Mouse (Mus musculus): ENCODE results near the gene Ak2. TPM values are rescaled to one million over a fixed set of nuclear protein-coding genes. Genes with fewer than 3 reads are reported as not detected.

The Ak2 gene
- polyA plus RNA-seq, 1 experiment = 8.1 TPM

GRCm38 (mm10) chr4:128958156-128958555, 33.6 kb upstream of the Ak2 start:
- Histone ChIP-seq H3K36me3 (ENCODE audit: control insufficient read depth) (no peaks in the 10 kb centered on the region), H3K4me1 (ENCODE audit: control insufficient read depth) (peaks cover 12% of the 10 kb centered on the region), H3K27me3 (ENCODE audit: control insufficient read depth) (peaks cover 57% of the 10 kb centered on the region), H3K4me3 (replicated peaks) (no peak overlapping the region), H3K9me3 (ENCODE audit: control insufficient read depth, low read length) (peaks cover 5% of the 10 kb centered on the region; the same call in 1 of the 2 replicates)
- TF ChIP-seq GATA1 (IDR thresholded peaks at IDR 0.05; ENCODE audit: low read length) = no peak
- TF ChIP-seq TAL1 (IDR thresholded peaks at IDR 0.05; ENCODE audit: low read length) = no peak

GRCm38 (mm10) chr4:128958849-128959248, 32.9 kb upstream of the Ak2 start:
- no peak overlapping the region for H3K4me3 ChIP-seq (replicated peaks)
- no peaks in the 10 kb centered on the region for H3K36me3 ChIP-seq (ENCODE audit: control insufficient read depth)
- H3K27me3 ChIP-seq (ENCODE audit: control insufficient read depth) = peaks cover 61% of the 10 kb centered on the region
- peaks cover 12% of the 10 kb centered on the region for H3K4me1 ChIP-seq (ENCODE audit: control insufficient read depth)
- H3K9me3 ChIP-seq (ENCODE audit: control insufficient read depth, low read length) = peaks cover 5% of the 10 kb centered on the region; the same call in 1 of the 2 replicates
- TF ChIP-seq GATA1 (IDR thresholded peaks at IDR 0.05; ENCODE audit: low read length) (no peak), TAL1 (IDR thresholded peaks at IDR 0.05; ENCODE audit: low read length) (no peak)

GRCm38 (mm10) chr4:128959676-128960075, 32.1 kb upstream of the Ak2 start:
- TF ChIP-seq TAL1 (IDR thresholded peaks at IDR 0.05; ENCODE audit: low read length) (no peak), GATA1 (IDR thresholded peaks at IDR 0.05; ENCODE audit: low read length) (no peak)
- H3K9me3 ChIP-seq (ENCODE audit: control insufficient read depth, low read length) = peaks cover 5% of the 10 kb centered on the region; the same call in 1 of the 2 replicates
- H3K4me1 ChIP-seq (ENCODE audit: control insufficient read depth) = peaks cover 12% of the 10 kb centered on the region
- H3K4me3 ChIP-seq (replicated peaks) = no peak overlapping the region
- H3K27me3 ChIP-seq (ENCODE audit: control insufficient read depth) = peaks cover 69% of the 10 kb centered on the region
- no peaks in the 10 kb centered on the region for H3K36me3 ChIP-seq (ENCODE audit: control insufficient read depth)

- Histone ChIP-seq H3K27me3 (ENCODE audit: control insufficient read depth) (peaks cover 74% of the 10 kb centered on the region), H3K4me3 (replicated peaks) (peak overlapping the region; percentile 52), H3K36me3 (ENCODE audit: control insufficient read depth) (no peaks in the 10 kb centered on the region), H3K4me1 (ENCODE audit: control insufficient read depth) (peaks cover 12% of the 10 kb centered on the region), H3K9me3 (ENCODE audit: control insufficient read depth, low read length) (peaks cover 5% of the 10 kb centered on the region; the same call in 1 of the 2 replicates)
- TF ChIP-seq GATA1 (IDR thresholded peaks at IDR 0.05; ENCODE audit: low read length) = no peak
- no peak for TF ChIP-seq TAL1 (IDR thresholded peaks at IDR 0.05; ENCODE audit: low read length)
These were observed 30.3 kb upstream of the Ak2 start for GRCm38 (mm10) chr4:128961301-128962028.

- no peak for TF ChIP-seq GATA1 (IDR thresholded peaks at IDR 0.05; ENCODE audit: low read length)
- no peak for TF ChIP-seq TAL1 (IDR thresholded peaks at IDR 0.05; ENCODE audit: low read length)
- Histone ChIP-seq H3K36me3 (ENCODE audit: control insufficient read depth) (no peaks in the 10 kb centered on the region), H3K27me3 (ENCODE audit: control insufficient read depth) (peaks cover 80% of the 10 kb centered on the region), H3K9me3 (ENCODE audit: control insufficient read depth, low read length) (peaks cover 5% of the 10 kb centered on the region; the same call in 1 of the 2 replicates), H3K4me1 (ENCODE audit: control insufficient read depth) (peaks cover 12% of the 10 kb centered on the region), H3K4me3 (replicated peaks) (peak within 1 kb of the TSS; percentile 52)
These were observed 29.5 kb upstream of the Ak2 start, which contains the start of gene Azin2 for GRCm38 (mm10) chr4:128962029-128962925. TSS of gene Azin2 (minus strand) at chr4:128962442.

- H3K36me3 ChIP-seq (ENCODE audit: control insufficient read depth) = no peaks in the 10 kb centered on the region
- H3K4me1 ChIP-seq (ENCODE audit: control insufficient read depth) = peaks cover 12% of the 10 kb centered on the region
- H3K27me3 ChIP-seq (ENCODE audit: control insufficient read depth) = peaks cover 80% of the 10 kb centered on the region
- peaks cover 5% of the 10 kb centered on the region; the same call in 1 of the 2 replicates for H3K9me3 ChIP-seq (ENCODE audit: control insufficient read depth, low read length)
- no peak for TF ChIP-seq GATA1 (IDR thresholded peaks at IDR 0.05; ENCODE audit: low read length)
- no peak for TF ChIP-seq TAL1 (IDR thresholded peaks at IDR 0.05; ENCODE audit: low read length)
- H3K4me3 ChIP-seq (replicated peaks) = no peak overlapping the region
These were observed 28.9 kb upstream of the Ak2 start for GRCm38 (mm10) chr4:128962926-128963290.

- no peak overlapping the region for H3K4me3 ChIP-seq (replicated peaks)
- no peak for TF ChIP-seq TAL1 (IDR thresholded peaks at IDR 0.05; ENCODE audit: low read length)
- no peak for TF ChIP-seq GATA1 (IDR thresholded peaks at IDR 0.05; ENCODE audit: low read length)
- H3K9me3 ChIP-seq (ENCODE audit: control insufficient read depth, low read length) = peaks cover 2% of the 10 kb centered on the region; the same call in 1 of the 2 replicates
- H3K4me1 ChIP-seq (ENCODE audit: control insufficient read depth) = peaks cover 12% of the 10 kb centered on the region
- H3K36me3 ChIP-seq (ENCODE audit: control insufficient read depth) = no peaks in the 10 kb centered on the region
- H3K27me3 ChIP-seq (ENCODE audit: control insufficient read depth) = peaks cover 51% of the 10 kb centered on the region
These were observed 25.0 kb upstream of the Ak2 start for GRCm38 (mm10) chr4:128966751-128967150.

GRCm38 (mm10) chr4:128969081-128969480, 22.7 kb upstream of the Ak2 start:
- Histone ChIP-seq H3K4me3 (replicated peaks) (no peak overlapping the region), H3K9me3 (ENCODE audit: control insufficient read depth, low read length) (no peaks in the 10 kb centered on the region), H3K4me1 (ENCODE audit: control insufficient read depth) (no peaks in the 10 kb centered on the region), H3K27me3 (ENCODE audit: control insufficient read depth) (peaks cover 27% of the 10 kb centered on the region), H3K36me3 (ENCODE audit: control insufficient read depth) (no peaks in the 10 kb centered on the region)
- TF ChIP-seq TAL1 (IDR thresholded peaks at IDR 0.05; ENCODE audit: low read length) (no peak), GATA1 (IDR thresholded peaks at IDR 0.05; ENCODE audit: low read length) (no peak)
